Mouse (Mus musculus): Measurements from ENCODE around the gene Ninj1.

DNA sequence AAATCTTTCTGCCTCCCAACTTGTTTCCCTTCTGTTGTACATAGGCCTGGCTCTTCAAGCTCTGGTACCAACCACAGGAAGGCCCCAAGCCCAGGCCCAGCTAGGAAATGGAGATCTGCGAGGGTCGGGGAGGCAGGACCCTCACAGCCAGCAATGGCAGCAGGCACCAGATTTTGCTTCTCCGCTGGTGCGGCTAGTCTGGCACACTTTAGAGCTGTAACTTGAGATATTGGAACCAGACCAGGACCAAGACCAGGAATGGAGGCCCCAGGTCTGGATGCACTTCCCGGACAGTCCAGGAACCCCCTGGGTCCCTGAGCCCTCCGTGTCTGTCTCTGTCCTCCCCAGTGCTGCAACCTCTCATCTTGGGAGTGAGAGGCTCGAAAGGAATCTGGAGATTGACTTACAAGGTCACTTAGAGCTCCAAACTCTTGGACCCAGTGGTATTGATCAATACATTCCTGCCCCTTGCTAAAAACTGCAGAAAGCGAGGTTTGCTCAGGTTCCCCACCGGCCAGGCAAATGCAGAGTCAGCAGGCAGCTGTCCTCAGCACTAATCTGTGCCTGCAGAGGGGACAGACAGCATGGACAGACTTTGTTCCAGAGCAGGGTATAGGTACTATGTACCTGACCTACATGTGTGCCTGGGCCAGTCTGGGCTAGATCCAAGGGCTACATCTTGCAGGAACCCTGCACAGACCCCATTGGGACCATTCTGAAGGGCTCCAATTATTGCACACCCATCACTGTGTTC, 29.7 kb downstream of the Ninj1 start:
- TF ChIP-seq EP300 (IDR thresholded peaks at IDR 0.05; ENCODE audit: low read depth) (no peak), CTCF (IDR thresholded peaks at IDR 0.05; ENCODE audit: low read depth) (no peak)
